Mouse (Mus musculus) left cerebral cortex, postnatal 4 days (tissue): Measurements from ENCODE around the gene Marc1. TPM values are rescaled to one million over a fixed set of nuclear protein-coding genes. Genes with fewer than 3 reads are reported as not detected.

ENCODE experiments used
- DNase-seq: peaks from one replicate; pipeline ENCODE4 v3.0.0-alpha.2; 2022
- intact Hi-C: fragments of 180-260 bp; cut with DNase I; formaldehyde crosslinking; loops from one replicate; pipeline ENCODE4 v1.15.1; 2025
- microRNA-seq: library from miRNA; unstranded; fragments of <30 nt; microRNA quantifications from one replicate; pipeline ENCODE4 v1.2.0, GENCODE M21; 2022
- total RNA-seq, 2 experiments: library from RNA; stranded (reverse); gene quantifications; 2 replicates each; pipeline ENCODE4 v1.2.3; 2021

Marc1 gene
- total RNA-seq, 2 experiments from 2014 or later: 0.28 TPM; not detected in 1

DNA sequence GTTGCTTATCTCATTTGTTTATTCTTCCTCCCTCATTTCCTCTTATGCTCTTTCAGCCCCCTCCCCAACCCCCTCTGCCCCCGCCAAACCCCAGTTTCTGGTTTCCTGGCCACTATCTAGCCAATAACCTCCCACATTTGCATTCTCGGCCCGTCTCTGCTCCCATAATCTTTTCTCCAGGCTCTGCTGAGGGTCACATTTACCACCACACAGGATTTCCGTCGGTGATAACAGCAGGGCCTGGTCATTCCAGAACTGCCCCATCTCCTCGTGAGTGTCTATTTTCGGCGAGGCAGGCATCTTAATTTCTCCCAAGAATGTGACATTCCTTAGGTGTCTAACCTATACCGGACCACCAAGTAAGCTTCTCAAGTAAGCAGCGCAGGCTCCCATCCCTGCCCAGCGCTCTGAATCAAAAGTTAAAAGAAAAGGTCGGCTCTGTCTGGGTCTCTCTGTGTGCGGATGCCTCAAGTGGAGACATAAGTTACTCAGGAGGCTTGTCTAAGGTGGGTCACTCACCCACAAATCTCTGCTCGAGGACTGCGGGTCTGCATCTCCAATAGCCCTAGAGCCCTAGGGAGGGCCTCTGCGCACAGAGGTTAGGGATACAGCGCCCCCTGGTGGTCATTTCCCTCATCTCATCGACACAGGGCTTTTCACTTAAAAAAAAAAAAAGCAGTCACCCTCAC, 39.8 kb downstream of the Marc1 start:
- DNase-seq: peak; percentile 78
- intact Hi-C loops: no loop called here

GRCm38 (mm10) chr1:184763866-184764265, 47.2 kb downstream of the Marc1 start:
- intact Hi-C loops: no loop called here
- no peak for DNase-seq

- intact Hi-C loops: no loop called here
- DNase-seq: no peak
These were observed 48.2 kb downstream of the Marc1 start for GRCm38 (mm10) chr1:184762941-184763340.

- intact Hi-C loops: no loop called here
- no peak for DNase-seq
These were observed 49.1 kb downstream of the Marc1 start for GRCm38 (mm10) chr1:184761988-184762387.

DNA sequence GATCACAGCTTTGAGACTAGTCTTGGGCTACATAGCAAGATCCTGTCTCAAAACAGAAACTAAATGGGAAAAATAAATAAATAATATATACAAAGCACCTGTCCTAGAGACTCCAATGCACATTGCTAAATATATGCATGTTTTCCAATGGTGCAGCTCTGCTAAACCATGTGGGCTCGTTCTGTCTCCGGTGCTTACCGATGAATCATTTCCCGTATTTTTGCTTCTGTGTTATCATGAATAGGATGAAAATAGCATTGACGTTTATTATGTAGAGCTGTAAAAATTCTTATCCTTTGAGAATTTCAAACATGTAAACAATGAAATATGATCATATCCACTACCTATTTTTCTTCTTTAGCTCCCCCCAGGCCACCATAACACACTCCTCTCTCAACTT, 58.4 kb downstream of the Marc1 start:
- intact Hi-C loops: no loop called here
- no peak for DNase-seq

GRCm38 (mm10) chr1:184750114-184750664, 60.9 kb downstream of the Marc1 start:
- DNase-seq: no peak
- intact Hi-C loops: no loop called here

DNA sequence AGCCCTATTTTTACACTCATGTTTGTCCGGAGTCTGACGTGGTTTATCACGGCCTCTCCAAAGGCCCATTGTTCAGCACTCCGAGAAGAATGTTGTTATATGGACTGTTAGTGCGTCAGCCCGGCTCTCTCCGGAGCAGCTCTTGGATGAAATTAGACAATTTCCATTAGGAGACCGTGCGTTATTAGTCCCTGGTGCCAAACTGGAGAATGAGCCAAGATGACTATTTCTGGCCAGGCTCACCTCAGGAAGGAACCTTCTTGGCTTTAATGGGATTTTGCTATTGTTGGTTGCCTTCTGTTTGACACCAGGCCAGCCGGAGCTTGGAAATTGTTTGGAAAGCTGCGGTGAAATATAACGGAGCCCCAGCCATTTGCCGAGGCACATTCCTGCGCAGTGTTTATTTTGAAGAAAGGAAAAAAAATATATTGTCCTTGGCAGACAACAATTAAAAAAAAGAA, 62.4 kb downstream of the Marc1 start:
- DNase-seq: no peak
- intact Hi-C loops: no loop called here

- intact Hi-C loops: loop anchor here (5.0 to 10.0 kb wide), 2 partner anchors 293 to 471 kb away; no protein-coding TSS in a partner anchor
- peak; percentile 60 for DNase-seq
These were observed 73.1 kb downstream of the Marc1 start for GRCm38 (mm10) chr1:184737876-184738479.

- intact Hi-C loops: loop anchor here (5.0 to 10.0 kb wide), 2 partner anchors 292 to 470 kb away; no protein-coding TSS in a partner anchor
- no peak for DNase-seq
These were observed 73.9 kb downstream of the Marc1 start for GRCm38 (mm10) chr1:184737228-184737627.

Small RNA genes lying within 50 kb of the gene (microRNA-seq; reads per million reads assigned to microRNA genes)
- gene Mir1981: 329 reads per million, percentile 64 among the genes with 10 or more reads in this experiment

Other genes with a start within 250 kb of the Marc1 start
- gene Hlx, start 78.7 kb downstream of the Marc1 start, total RNA-seq: 1 to 10 TPM; 1.2 to 1.4 TPM
- 10 to 100 TPM; 84.0 to 86.4 TPM for gene Marc2, start 35.1 kb upstream of the Marc1 start, total RNA-seq
- gene C130074G19Rik, start 71.9 kb upstream of the Marc1 start, total RNA-seq: 10 to 100 TPM; 14.0 to 16.5 TPM
- 100 to 1,000 TPM; 110 to 118 TPM for gene Mark1, start 188.3 kb upstream of the Marc1 start, total RNA-seq